Mouse (Mus musculus): ENCODE results near the gene Cldn19. TPM values are rescaled to one million over a fixed set of nuclear protein-coding genes. Genes with fewer than 3 reads are reported as not detected.

Gene Cldn19
- polyA plus RNA-seq, 1 experiment, result 0.20 TPM

GRCm38 (mm10) chr4:119257083-119257482, 1.9 kb downstream of the Cldn19 start:
- 86% methylated on average over 6 of the region's 6 CpGs for WGBS
- TF ChIP-seq CTCF (IDR thresholded peaks at IDR 0.05; ENCODE audit: borderline replicate concordance, insufficient read depth, low read depth, low read length), result no peak
- TF ChIP-seq POLR2A (IDR thresholded peaks at IDR 0.05; ENCODE audit: borderline replicate concordance, insufficient read depth, low read length), result no peak
- H3K27ac ChIP-seq (ENCODE audit: insufficient read depth, low read length), result no peak overlapping the region
- DNase-seq, result no peak
- no peaks in the 10 kb centered on the region for H3K27me3 ChIP-seq (ENCODE audit: control insufficient read depth, insufficient read depth, low read length)
- no peak overlapping the region for H3K4me3 ChIP-seq (replicated peaks; ENCODE audit: insufficient read depth, low read depth, low read length)
- H3K4me1 ChIP-seq (ENCODE audit: control insufficient read depth, insufficient read depth, low read length), result no peaks in the 10 kb centered on the region

GRCm38 (mm10) chr4:119259344-119260254, 4.4 kb downstream of the Cldn19 start:
- DNase-seq, result no peak
- Histone ChIP-seq H3K27ac (ENCODE audit: insufficient read depth, low read length) (no peak overlapping the region), H3K27me3 (ENCODE audit: control insufficient read depth, insufficient read depth, low read length) (no peaks in the 10 kb centered on the region), H3K4me3 (replicated peaks; ENCODE audit: insufficient read depth, low read depth, low read length) (no peak overlapping the region), H3K4me1 (ENCODE audit: control insufficient read depth, insufficient read depth, low read length) (no peaks in the 10 kb centered on the region)
- WGBS, result 86% methylated on average over 15 of the region's 15 CpGs
- no peak for TF ChIP-seq CTCF (IDR thresholded peaks at IDR 0.05; ENCODE audit: borderline replicate concordance, insufficient read depth, low read depth, low read length)
- no peak for TF ChIP-seq POLR2A (IDR thresholded peaks at IDR 0.05; ENCODE audit: borderline replicate concordance, insufficient read depth, low read length)

- no peak for TF ChIP-seq POLR2A (IDR thresholded peaks at IDR 0.05; ENCODE audit: borderline replicate concordance, insufficient read depth, low read length)
- TF ChIP-seq CTCF (IDR thresholded peaks at IDR 0.05; ENCODE audit: borderline replicate concordance, insufficient read depth, low read depth, low read length), result no peak
- no peaks in the 10 kb centered on the region for H3K4me1 ChIP-seq (ENCODE audit: control insufficient read depth, insufficient read depth, low read length)
- no peak for DNase-seq
- no peaks in the 10 kb centered on the region for H3K27me3 ChIP-seq (ENCODE audit: control insufficient read depth, insufficient read depth, low read length)
- H3K4me3 ChIP-seq (replicated peaks; ENCODE audit: insufficient read depth, low read depth, low read length), result no peak overlapping the region
- WGBS, result 68% methylated on average over 7 of the region's 7 CpGs
- no peak overlapping the region for H3K27ac ChIP-seq (ENCODE audit: insufficient read depth, low read length)
These were observed 6.0 kb downstream of the Cldn19 start for GRCm38 (mm10) chr4:119261087-119261713.

GRCm38 (mm10) chr4:119262483-119262882, 7.3 kb downstream of the Cldn19 start:
- Histone ChIP-seq H3K4me1 (ENCODE audit: control insufficient read depth, insufficient read depth, low read length) (no peaks in the 10 kb centered on the region), H3K27me3 (ENCODE audit: control insufficient read depth, insufficient read depth, low read length) (no peaks in the 10 kb centered on the region), H3K27ac (ENCODE audit: insufficient read depth, low read length) (no peak overlapping the region), H3K4me3 (replicated peaks; ENCODE audit: insufficient read depth, low read depth, low read length) (no peak overlapping the region)
- no peak for DNase-seq
- WGBS, result 93% methylated on average over 5 of the region's 5 CpGs
- no peak for TF ChIP-seq CTCF (IDR thresholded peaks at IDR 0.05; ENCODE audit: borderline replicate concordance, insufficient read depth, low read depth, low read length)
- TF ChIP-seq POLR2A (IDR thresholded peaks at IDR 0.05; ENCODE audit: borderline replicate concordance, insufficient read depth, low read length), result no peak

- whole genome bisulfite sequencing, result 71% methylated on average over 3 of the region's 3 CpGs
- Histone ChIP-seq H3K27ac (ENCODE audit: insufficient read depth, low read length) (no peak overlapping the region), H3K27me3 (ENCODE audit: control insufficient read depth, insufficient read depth, low read length) (no peaks in the 10 kb centered on the region), H3K4me1 (ENCODE audit: control insufficient read depth, insufficient read depth, low read length) (no peaks in the 10 kb centered on the region), H3K4me3 (replicated peaks; ENCODE audit: insufficient read depth, low read depth, low read length) (no peak overlapping the region)
- no peak for DNase-seq
- TF ChIP-seq CTCF (IDR thresholded peaks at IDR 0.05; ENCODE audit: borderline replicate concordance, insufficient read depth, low read depth, low read length) (no peak), POLR2A (IDR thresholded peaks at IDR 0.05; ENCODE audit: borderline replicate concordance, insufficient read depth, low read length) (no peak)
These were observed 8.2 kb downstream of the Cldn19 start for GRCm38 (mm10) chr4:119263459-119263858.

GRCm38 (mm10) chr4:119266606-119267005, 11.4 kb downstream of the Cldn19 start:
- WGBS, result 74% methylated on average over 13 of the region's 13 CpGs
- no peak for DNase-seq

GRCm38 (mm10) chr4:119274627-119275026, 19.4 kb downstream of the Cldn19 start:
- H3K27ac ChIP-seq (ENCODE audit: insufficient read depth, low read length), result no peak overlapping the region
- no peak for DNase-seq
- 88% methylated on average over 1 of the region's 1 CpGs for WGBS
- H3K4me3 ChIP-seq (replicated peaks; ENCODE audit: insufficient read depth, low read depth, low read length), result no peak overlapping the region
- no peaks in the 10 kb centered on the region for H3K27me3 ChIP-seq (ENCODE audit: control insufficient read depth, insufficient read depth, low read length)
- TF ChIP-seq CTCF (IDR thresholded peaks at IDR 0.05; ENCODE audit: borderline replicate concordance, insufficient read depth, low read depth, low read length) (no peak), POLR2A (IDR thresholded peaks at IDR 0.05; ENCODE audit: borderline replicate concordance, insufficient read depth, low read length) (no peak)
- H3K4me1 ChIP-seq (ENCODE audit: control insufficient read depth, insufficient read depth, low read length), result no peaks in the 10 kb centered on the region

More at GRCm38 (mm10) chr4:119266606-119267005, 11.4 kb downstream of the Cldn19 start:
- Histone ChIP-seq H3K27ac (ENCODE audit: insufficient read depth, low read length) (no peak overlapping the region), H3K4me3 (replicated peaks; ENCODE audit: insufficient read depth, low read depth, low read length) (no peak overlapping the region), H3K27me3 (ENCODE audit: control insufficient read depth, insufficient read depth, low read length) (no peaks in the 10 kb centered on the region), H3K4me1 (ENCODE audit: control insufficient read depth, insufficient read depth, low read length) (no peaks in the 10 kb centered on the region)
- TF ChIP-seq CTCF (IDR thresholded peaks at IDR 0.05; ENCODE audit: borderline replicate concordance, insufficient read depth, low read depth, low read length) (no peak), POLR2A (IDR thresholded peaks at IDR 0.05; ENCODE audit: borderline replicate concordance, insufficient read depth, low read length) (no peak)

All from cerebellum, adult 2 months (tissue).